Mouse (Mus musculus) brown adipose tissue, adult 24 weeks (tissue): Measurements from ENCODE around the gene Nenf. TPM values are rescaled to one million over a fixed set of nuclear protein-coding genes. Genes with fewer than 3 reads are reported as not detected.

Experiments
- H3K27ac ChIP-seq: fragments of 200-500 bp; replicated peaks from 2 replicates; pipeline ENCODE4 v1.5.1; 2012; ENCODE audit warnings: low read depth, mild to moderate bottlenecking, low read length
- H3K4me1 ChIP-seq: fragments of 200-500 bp; 2 replicates; pipeline ENCODE4 v1.6.1; 2012; ENCODE audit warnings: low read length, mixed read lengths; ENCODE audit not compliant: control insufficient read depth, insufficient read depth, insufficient read length
- H3K4me3 ChIP-seq: fragments of 200-500 bp; 2 replicates; pipeline ENCODE4 v1.5.1; 2012; ENCODE audit warnings: low read depth, mild to moderate bottlenecking, low read length, moderate library complexity; ENCODE audit not compliant: insufficient read depth
- polyA plus RNA-seq: library from polyadenylated mRNA; stranded (reverse); fragments of >200 nt; gene quantifications from 2 replicates; pipeline ENCODE4 v1.2.4, GENCODE M21; 2012; ENCODE audit not compliant: missing spikeins, insufficient read depth, insufficient read length

Nenf gene
- polyA plus RNA-seq, 1 experiment, result 96.2 TPM

- Histone ChIP-seq H3K4me3 (no peak overlapping the region), H3K4me1 (peaks cover 25% of the 10 kb centered on the region), H3K27ac (no peak overlapping the region)
Observed at GRCm38 (mm10) chr1:191257981-191258380, 60.0 kb downstream of the Nenf start.

- no peak overlapping the region for H3K27ac ChIP-seq
Observed at GRCm38 (mm10) chr1:191257351-191257771, 60.6 kb downstream of the Nenf start.

More at GRCm38 (mm10) chr1:191257351-191257771, 60.6 kb downstream of the Nenf start:
- peaks cover 25% of the 10 kb centered on the region for H3K4me1 ChIP-seq
- H3K4me3 ChIP-seq, result no peak overlapping the region

Other genes starting within 250 kb of the Nenf start
- 1.3 and 1.4 TPM in 2 replicates for gene Batf3, start 220.3 kb downstream of the Nenf start, polyA plus RNA-seq
- not detected in 2 replicates for gene Fam71a, start 153.4 kb downstream of the Nenf start, polyA plus RNA-seq
- gene Atf3, start 100.2 kb downstream of the Nenf start, polyA plus RNA-seq, result 8.8 and 22.2 TPM in 2 replicates
- gene Tmem206, start 7.7 kb upstream of the Nenf start, polyA plus RNA-seq, result 1.8 and 2.3 TPM in 2 replicates
- gene Ppp2r5a, start 85.1 kb upstream of the Nenf start, polyA plus RNA-seq, result 895 and 923 TPM in 2 replicates